Mouse (Mus musculus) neural tube, embryonic 12.5 days (tissue): ENCODE measurements around the gene Zfp940. TPM values are rescaled to one million over a fixed set of nuclear protein-coding genes. Genes with fewer than 3 reads are reported as not detected.

Experiments used
- ATAC-seq: fragments of 200-750 bp; cut with Nextera tagmentation; 2 replicates; pipeline ENCODE4 v1.8.0; 2017; ENCODE audit warnings: low read depth, mild to moderate bottlenecking, moderate TSS enrichment, moderate library complexity; ENCODE audit not compliant: low FRiP score
- H3K27ac ChIP-seq: fragments of 300-500 bp; sonication (generic); 2 replicates; pipeline ENCODE4 v1.5.1; 2016
- H3K27me3 ChIP-seq: fragments of 300-500 bp; sonication (generic); replicated peaks from 2 replicates; pipeline ENCODE4 v1.6.1; 2016; ENCODE audit warnings: mild to moderate bottlenecking
- H3K36me3 ChIP-seq: fragments of 300-500 bp; sonication (generic); 2 replicates; pipeline ENCODE4 v1.6.1; 2016; ENCODE audit warnings: mild to moderate bottlenecking
- H3K4me1 ChIP-seq: fragments of 300-500 bp; sonication (generic); 2 replicates; pipeline ENCODE4 v1.6.1; 2016
- H3K4me2 ChIP-seq: fragments of 300-500 bp; sonication (generic); replicated peaks from 2 replicates; pipeline ENCODE4 v1.6.1; 2016; ENCODE audit warnings: mild to moderate bottlenecking
- H3K4me3 ChIP-seq: fragments of 300-500 bp; sonication (generic); 2 replicates; pipeline ENCODE4 v1.5.1; 2016
- H3K9ac ChIP-seq: fragments of 300-500 bp; sonication (generic); 2 replicates; pipeline ENCODE4 v1.6.1; 2016; ENCODE audit warnings: mild to moderate bottlenecking
- H3K9me3 ChIP-seq: fragments of 300-500 bp; sonication (generic); 2 replicates; pipeline ENCODE4 v1.6.1; 2016; ENCODE audit warnings: mild to moderate bottlenecking
- WGBS: fragments of 180-500 bp; shearing (Covaris S2); methylation state at CpG from one replicate; pipeline ENCODE4 v1.1.7; 2016; 5-methylcytosine and 5-hydroxymethylcytosine counted together
- polyA plus RNA-seq: library from polyadenylated mRNA; unstranded; fragments of >200 nt; fragmentation: Nextera tagmentation; extraction: Ambion mirVana; gene quantifications from 2 replicates; pipeline ENCODE4 v1.2.1, GENCODE M21; 2016

Gene Zfp940
- polyA plus RNA-seq, 1 experiment from 2014 or later: 11.3 TPM

DNA sequence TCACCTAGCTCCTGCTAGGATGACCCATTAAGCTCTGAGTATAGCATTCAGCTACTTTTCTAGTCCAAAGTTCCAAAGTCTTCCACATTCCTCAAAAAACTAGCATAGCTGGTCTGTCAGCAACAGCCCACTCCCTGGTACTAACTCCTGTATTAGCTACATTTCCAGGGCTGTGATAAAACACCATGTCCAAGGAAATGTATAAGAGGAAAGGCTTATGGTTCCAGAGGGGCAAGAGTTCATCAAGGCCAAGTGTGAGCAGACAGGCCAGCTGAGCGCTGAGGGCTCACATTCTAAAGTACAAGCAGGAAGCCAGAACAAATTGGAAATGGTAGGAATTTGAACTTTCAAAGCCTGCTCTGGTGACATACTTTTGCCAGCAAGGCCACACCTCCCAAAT, 11.4 kb downstream of the Zfp940 start:
- WGBS: 97% methylated on average over 1 of the region's 1 CpGs
- H3K4me2 ChIP-seq: no peak overlapping the region
- no peak for ATAC-seq
- H3K4me1 ChIP-seq: no peaks in the 10 kb centered on the region
- no peaks in the 10 kb centered on the region for H3K27me3 ChIP-seq
- H3K9ac ChIP-seq: no peak overlapping the region
- H3K9me3 ChIP-seq: no peaks in the 10 kb centered on the region
- H3K4me3 ChIP-seq: no peak overlapping the region
- H3K27ac ChIP-seq: no peak overlapping the region
- peaks cover 34% of the 10 kb centered on the region for H3K36me3 ChIP-seq

GRCm38 (mm10) chr7:29839256-29839655, 14.2 kb downstream of the Zfp940 start:
- Histone ChIP-seq H3K4me2 (no peak overlapping the region), H3K4me3 (no peak overlapping the region), H3K9ac (no peak overlapping the region), H3K27me3 (no peaks in the 10 kb centered on the region), H3K36me3 (peaks cover 12% of the 10 kb centered on the region), H3K4me1 (no peaks in the 10 kb centered on the region), H3K9me3 (no peaks in the 10 kb centered on the region), H3K27ac (no peak overlapping the region)
- ATAC-seq: no peak
- 90% methylated on average over 3 of the region's 3 CpGs for WGBS

GRCm38 (mm10) chr7:29836816-29837215, 16.7 kb downstream of the Zfp940 start:
- no peak for ATAC-seq
- H3K27me3 ChIP-seq: no peaks in the 10 kb centered on the region
- H3K9ac ChIP-seq: no peak overlapping the region
- no peaks in the 10 kb centered on the region for H3K9me3 ChIP-seq
- 91% methylated on average over 1 of the region's 1 CpGs for WGBS
- H3K4me2 ChIP-seq: no peak overlapping the region
- peaks cover 23% of the 10 kb centered on the region for H3K36me3 ChIP-seq
- H3K27ac ChIP-seq: no peak overlapping the region
- H3K4me3 ChIP-seq: no peak overlapping the region
- no peaks in the 10 kb centered on the region for H3K4me1 ChIP-seq

DNA sequence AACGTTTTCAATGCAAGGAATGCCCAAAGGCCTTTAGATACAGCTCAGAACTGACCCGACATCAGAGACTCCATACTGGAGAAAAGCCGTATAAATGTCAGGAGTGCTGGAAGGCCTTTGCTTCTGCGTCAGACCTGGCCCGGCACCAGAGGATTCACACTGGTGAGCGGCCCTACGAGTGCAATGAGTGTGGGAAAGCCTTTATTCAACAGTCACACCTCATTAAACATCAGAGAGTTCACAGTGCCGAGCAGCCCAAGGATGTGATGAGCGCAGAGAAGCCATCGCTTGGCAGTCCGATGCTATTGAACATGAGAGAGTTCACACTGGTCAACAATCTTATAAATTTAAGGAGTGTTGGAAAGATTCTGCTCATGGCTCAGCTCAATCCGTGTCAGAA, 23.7 kb downstream of the Zfp940 start:
- Histone ChIP-seq H3K27me3 (no peaks in the 10 kb centered on the region), H3K9ac (no peak overlapping the region), H3K4me1 (no peaks in the 10 kb centered on the region), H3K27ac (no peak overlapping the region), H3K9me3 (no peaks in the 10 kb centered on the region), H3K4me3 (no peak overlapping the region), H3K36me3 (peaks cover 77% of the 10 kb centered on the region), H3K4me2 (no peak overlapping the region)
- 74% methylated on average over 12 of the region's 12 CpGs for WGBS
- no peak for ATAC-seq

DNA sequence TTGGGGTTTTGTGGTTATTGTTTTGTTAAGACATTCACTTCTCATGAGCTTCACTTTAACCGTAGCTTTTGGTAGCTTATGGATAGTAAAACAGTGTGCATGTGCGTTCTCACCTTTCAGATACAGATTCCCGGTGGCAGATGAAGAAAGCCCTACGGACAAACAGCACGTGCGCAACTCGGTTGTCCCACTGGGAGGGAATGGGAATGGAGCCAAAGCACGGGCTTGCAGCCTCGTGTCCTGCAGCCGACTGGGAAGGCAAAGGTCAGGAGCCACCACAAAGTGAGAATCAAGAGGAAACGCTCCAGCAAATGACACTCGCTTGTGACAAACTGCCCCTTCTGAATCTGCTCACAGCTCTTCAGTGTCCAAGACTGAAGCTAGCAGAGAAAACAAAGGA, 25.5 kb downstream of the Zfp940 start:
- no peaks in the 10 kb centered on the region for H3K9me3 ChIP-seq
- no peak overlapping the region for H3K9ac ChIP-seq
- H3K27me3 ChIP-seq: no peaks in the 10 kb centered on the region
- 94% methylated on average over 12 of the region's 12 CpGs for WGBS
- H3K4me3 ChIP-seq: no peak overlapping the region
- H3K27ac ChIP-seq: no peak overlapping the region
- peaks cover 80% of the 10 kb centered on the region for H3K36me3 ChIP-seq
- ATAC-seq: no peak
- H3K4me2 ChIP-seq: no peak overlapping the region
- no peaks in the 10 kb centered on the region for H3K4me1 ChIP-seq

- Histone ChIP-seq H3K4me2 (peak overlapping the region; percentile 80), H3K27me3 (no peaks in the 10 kb centered on the region), H3K27ac (no peak overlapping the region), H3K36me3 (peaks cover 13% of the 10 kb centered on the region; the same call in 1 of the 2 replicates), H3K9me3 (no peaks in the 10 kb centered on the region), H3K9ac (peak overlapping the region; percentile 53), H3K4me1 (peaks cover 24% of the 10 kb centered on the region), H3K4me3 (peak overlapping the region; percentile 60)
- ATAC-seq: peak; percentile 79
- WGBS: 3% methylated on average over 12 of the region's 12 CpGs
Observed at GRCm38 (mm10) chr7:29818619-29819254, 34.7 kb downstream of the Zfp940 start.

GRCm38 (mm10) chr7:29815910-29816429, 37.5 kb downstream of the Zfp940 start, which contains the start of gene Zfp790:
Gene Zfp790 (plus strand): TSS chr7:29816114.
- peaks cover 24% of the 10 kb centered on the region for H3K4me1 ChIP-seq
- peak within 1 kb of the TSS; percentile 74 for H3K9ac ChIP-seq
- peak within 1 kb of the TSS; percentile 69 for H3K4me3 ChIP-seq
- peak within 1 kb of the TSS; percentile 46; the same call in 1 of the 2 replicates for H3K27ac ChIP-seq
- H3K4me2 ChIP-seq: peak within 1 kb of the TSS; percentile 80
- no peaks in the 10 kb centered on the region for H3K27me3 ChIP-seq
- under 1% methylated on average over 26 of the region's 26 CpGs for WGBS
- peak; percentile 94 for ATAC-seq
- no peaks in the 10 kb centered on the region for H3K9me3 ChIP-seq
- peaks cover 3% of the 10 kb centered on the region for H3K36me3 ChIP-seq

- peak overlapping the region; percentile 74 for H3K9ac ChIP-seq
- ATAC-seq: peak; percentile 60
Observed at GRCm38 (mm10) chr7:29815061-29815784, 38.2 kb downstream of the Zfp940 start.

DNA sequence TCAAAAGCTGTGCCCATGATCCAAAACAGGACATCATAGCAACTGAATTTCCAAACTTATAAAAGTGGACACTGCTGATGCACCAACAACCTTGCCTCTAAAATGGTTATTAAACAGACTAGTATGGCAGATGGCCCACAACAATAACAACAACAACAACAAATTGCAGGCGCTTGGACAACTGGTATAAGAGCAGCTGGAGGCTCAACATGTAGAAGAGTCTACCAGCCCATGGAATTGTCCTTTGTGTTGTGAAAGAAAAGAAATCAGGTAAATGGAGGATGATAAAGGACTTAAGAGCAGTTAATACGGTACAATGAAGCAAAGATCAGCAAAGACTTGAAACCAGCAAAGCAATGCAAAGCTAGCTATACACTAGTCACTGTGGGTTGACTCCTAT, 39.1 kb downstream of the Zfp940 start:
- no peak for ATAC-seq
- Histone ChIP-seq H3K4me2 (peak overlapping the region; percentile 80), H3K27me3 (no peaks in the 10 kb centered on the region), H3K4me1 (peaks cover 21% of the 10 kb centered on the region), H3K4me3 (no peak overlapping the region), H3K27ac (no peak overlapping the region), H3K36me3 (peaks cover 3% of the 10 kb centered on the region), H3K9ac (no peak overlapping the region), H3K9me3 (no peaks in the 10 kb centered on the region)
- 91% methylated on average over 2 of the region's 2 CpGs for WGBS

More at GRCm38 (mm10) chr7:29815061-29815784, 38.2 kb downstream of the Zfp940 start:
- 4% methylated on average over 12 of the region's 12 CpGs for WGBS
- Histone ChIP-seq H3K27ac (peak overlapping the region; percentile 46; the same call in 1 of the 2 replicates), H3K9me3 (no peaks in the 10 kb centered on the region), H3K36me3 (peaks cover 3% of the 10 kb centered on the region), H3K4me2 (peak overlapping the region; percentile 80), H3K4me1 (peaks cover 24% of the 10 kb centered on the region), H3K4me3 (peak overlapping the region; percentile 69), H3K27me3 (no peaks in the 10 kb centered on the region)

- Histone ChIP-seq H3K4me2 (no peak overlapping the region), H3K27me3 (no peaks in the 10 kb centered on the region), H3K27ac (no peak overlapping the region), H3K4me3 (no peak overlapping the region), H3K9me3 (no peaks in the 10 kb centered on the region), H3K4me1 (peaks cover 17% of the 10 kb centered on the region), H3K9ac (no peak overlapping the region), H3K36me3 (peaks cover 3% of the 10 kb centered on the region)
- no peak for ATAC-seq
- 89% methylated on average over 1 of the region's 1 CpGs for WGBS
Observed at GRCm38 (mm10) chr7:29812244-29812643, 41.2 kb downstream of the Zfp940 start.

- no peak for ATAC-seq
- H3K9ac ChIP-seq: no peak overlapping the region
- 84% methylated on average over 5 of the region's 5 CpGs for WGBS
- no peaks in the 10 kb centered on the region for H3K27me3 ChIP-seq
- no peaks in the 10 kb centered on the region for H3K9me3 ChIP-seq
- H3K4me3 ChIP-seq: no peak overlapping the region
- H3K27ac ChIP-seq: no peak overlapping the region
- H3K4me2 ChIP-seq: no peak overlapping the region
- peaks cover 3% of the 10 kb centered on the region for H3K36me3 ChIP-seq
- no peaks in the 10 kb centered on the region for H3K4me1 ChIP-seq
Observed at GRCm38 (mm10) chr7:29807046-29807445, 46.4 kb downstream of the Zfp940 start.

DNA sequence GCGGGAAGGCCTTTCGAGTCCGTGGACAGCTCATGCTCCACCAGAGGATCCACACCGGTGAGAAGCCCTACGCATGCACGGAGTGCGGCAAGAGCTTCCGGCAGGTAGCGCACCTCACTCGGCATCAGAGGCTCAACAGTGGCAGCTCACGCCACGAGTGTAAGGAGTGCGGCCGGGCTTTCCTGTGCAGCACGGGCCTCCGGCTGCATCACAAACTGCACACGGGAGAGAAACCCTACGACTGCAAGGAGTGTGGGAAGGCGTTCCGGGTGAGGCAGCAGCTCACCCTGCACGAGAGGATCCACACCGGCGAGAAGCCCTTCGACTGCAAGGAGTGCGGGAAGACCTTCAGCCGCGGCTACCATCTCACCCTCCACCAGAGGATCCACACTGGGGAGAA, 60.6 kb downstream of the Zfp940 start:
- Histone ChIP-seq H3K4me3 (no peak overlapping the region), H3K4me1 (no peaks in the 10 kb centered on the region), H3K27me3 (peaks cover 10% of the 10 kb centered on the region; the same call in 1 of the 2 replicates), H3K4me2 (no peak overlapping the region), H3K36me3 (peaks cover 59% of the 10 kb centered on the region), H3K9ac (no peak overlapping the region), H3K9me3 (peaks cover 7% of the 10 kb centered on the region; the same call in 1 of the 2 replicates), H3K27ac (no peak overlapping the region)
- 26% methylated on average over 27 of the region's 27 CpGs for WGBS
- ATAC-seq: no peak
